Mouse (Mus musculus) cortical plate, adult 2 months (tissue): ENCODE measurements around the gene Ldah.

Source experiments
- CTCF ChIP-seq: fragments of 200-500 bp; IDR thresholded peaks from 2 replicates; pipeline ENCODE4 v1.5.1; 2011; ENCODE audit warnings: mild to moderate bottlenecking, control low read depth, low read length; ENCODE audit not compliant: insufficient read depth; ENCODE audit errors: extremely low read depth
- POLR2A ChIP-seq: fragments of 200-500 bp; IDR thresholded peaks from 2 replicates; pipeline ENCODE4 v1.6.1; 2011; ENCODE audit warnings: mild to moderate bottlenecking, low read length, control low read depth; ENCODE audit not compliant: insufficient read depth; ENCODE audit errors: extremely low read depth

- TF ChIP-seq CTCF (no peak), POLR2A (no peak)
Measured at GRCm38 (mm10) chr12:8327675-8328053, 119.8 kb downstream of the Ldah start.
